Mouse (Mus musculus) liver, postnatal 0 days (tissue): ENCODE results near the gene Exosc10. TPM values are rescaled to one million over a fixed set of nuclear protein-coding genes. Genes with fewer than 3 reads are reported as not detected.

Experiments
- ATAC-seq: fragments of 200-750 bp; cut with Nextera tagmentation; 2 replicates; pipeline ENCODE4 v1.8.0; 2017; ENCODE audit warnings: mild to moderate bottlenecking, moderate library complexity
- DNase-seq: peaks from one replicate; pipeline ENCODE4 v3.0.0-alpha.2; 2016
- H3K27ac ChIP-seq: fragments of 300-500 bp; sonication (generic); 2 replicates; pipeline ENCODE4 v1.5.1; 2014; ENCODE audit warnings: antibody characterized with exemption, moderate library complexity, mild to moderate bottlenecking, low read depth
- H3K27me3 ChIP-seq: fragments of 300-500 bp; sonication (generic); 2 replicates; pipeline ENCODE4 v1.6.1; 2014; ENCODE audit warnings: low read length, control low read depth, mixed read lengths; ENCODE audit not compliant: insufficient read depth
- H3K36me3 ChIP-seq: fragments of 300-500 bp; sonication (generic); replicated peaks from 2 replicates; pipeline ENCODE4 v1.6.1; 2014; ENCODE audit warnings: mild to moderate bottlenecking, control low read depth, low read length, moderate library complexity, mixed read lengths; ENCODE audit not compliant: insufficient read depth
- H3K4me1 ChIP-seq: fragments of 300-500 bp; sonication (generic); 2 replicates; pipeline ENCODE4 v1.6.1; 2014; ENCODE audit warnings: antibody characterized with exemption, mild to moderate bottlenecking, control low read depth; ENCODE audit not compliant: insufficient read depth
- H3K4me2 ChIP-seq: fragments of 300-500 bp; sonication (generic); 2 replicates; pipeline ENCODE4 v1.6.1; 2014; ENCODE audit warnings: low read depth, mild to moderate bottlenecking, low read length, moderate library complexity, mixed read lengths
- H3K4me3 ChIP-seq: fragments of 300-500 bp; sonication (generic); 2 replicates; pipeline ENCODE4 v1.5.1; 2014; ENCODE audit warnings: low read depth, low read length
- H3K9ac ChIP-seq: fragments of 300-500 bp; sonication (generic); replicated peaks from 2 replicates; pipeline ENCODE4 v1.6.1; 2014; ENCODE audit warnings: mild to moderate bottlenecking, moderate library complexity
- H3K9me3 ChIP-seq: fragments of 300-500 bp; sonication (generic); 2 replicates; pipeline ENCODE4 v1.6.1; 2016; ENCODE audit warnings: mild to moderate bottlenecking, control low read depth, low read length, mixed read lengths
- CTCF ChIP-seq: sonication (generic); IDR thresholded peaks from 2 replicates; pipeline ENCODE4 v1.5.1; 2016; ENCODE audit warnings: antibody characterized with exemption, low read depth
- EP300 ChIP-seq: IDR thresholded peaks from 2 replicates; pipeline ENCODE4 v1.6.1; 2016; ENCODE audit warnings: antibody characterized with exemption, low read depth, mild to moderate bottlenecking
- WGBS: fragments of 180-500 bp; shearing (Covaris S2); extraction: QIAGEN DNeasy Blood & Tissue Kit; methylation state at CpG from one replicate; pipeline ENCODE4 v1.1.7; 2014; ENCODE audit not compliant: insufficient replicate concordance; 5-methylcytosine and 5-hydroxymethylcytosine counted together
- polyA plus RNA-seq: library from polyadenylated mRNA; unstranded; fragments of >200 nt; fragmentation: Nextera tagmentation; extraction: Ambion mirVana; gene quantifications from 2 replicates; pipeline ENCODE4 v1.2.1, GENCODE M21; 2015

The Exosc10 gene
- polyA plus RNA-seq, 1 experiment from 2014 or later: 17.5 TPM

GRCm38 (mm10) chr4:148602357-148603120 is 44.3 kb downstream of the Exosc10 start, which contains the start of gene Masp2:
Masp2 (plus strand) TSS chr4:148602554.
- ATAC-seq (peak; percentile 78), DNase-seq (no peak)
- peak within 1 kb of the TSS; percentile 45 for H3K4me3 ChIP-seq
- H3K4me1 ChIP-seq: peaks cover 8% of the 10 kb centered on the region; the same call in 1 of the 2 replicates
- no peak for TF ChIP-seq CTCF
- no peak for TF ChIP-seq EP300
- H3K27ac ChIP-seq: peak within 1 kb of the TSS; percentile 87
- WGBS: 65% methylated on average over 14 of the region's 14 CpGs
- no peaks in the 10 kb centered on the region for H3K27me3 ChIP-seq
- H3K9me3 ChIP-seq: no peaks in the 10 kb centered on the region
- peak within 1 kb of the TSS; percentile 61 for H3K4me2 ChIP-seq
- H3K36me3 ChIP-seq: peaks cover 5% of the 10 kb centered on the region; the same call in 1 of the 2 replicates
- peak within 1 kb of the TSS; percentile 68 for H3K9ac ChIP-seq

GRCm38 (mm10) chr4:148603376-148604139 is 45.3 kb downstream of the Exosc10 start:
- TF ChIP-seq EP300: no peak
- no peak for TF ChIP-seq CTCF
- H3K9ac ChIP-seq: peak overlapping the region; percentile 68
- no peaks in the 10 kb centered on the region for H3K9me3 ChIP-seq
- DNase-seq (no peak), ATAC-seq (no peak)
- H3K36me3 ChIP-seq: peaks cover 4% of the 10 kb centered on the region; the same call in 1 of the 2 replicates
- H3K4me2 ChIP-seq: peak overlapping the region; percentile 61
- no peaks in the 10 kb centered on the region for H3K27me3 ChIP-seq
- H3K4me3 ChIP-seq: peak overlapping the region; percentile 45
- peak overlapping the region; percentile 87; the same call in 1 of the 2 replicates for H3K27ac ChIP-seq
- WGBS: 69% methylated on average over 10 of the region's 10 CpGs
- peaks cover 8% of the 10 kb centered on the region; the same call in 1 of the 2 replicates for H3K4me1 ChIP-seq

- Histone ChIP-seq H3K36me3 (peaks cover 4% of the 10 kb centered on the region; the same call in 1 of the 2 replicates), H3K4me3 (0 out of 2 replicates have a peak overlapping the region, but pooled peaks have one; percentile 45), H3K27ac (no peak overlapping the region), H3K9me3 (no peaks in the 10 kb centered on the region), H3K4me2 (peak overlapping the region; percentile 61), H3K9ac (no peak overlapping the region), H3K27me3 (no peaks in the 10 kb centered on the region), H3K4me1 (peaks cover 8% of the 10 kb centered on the region; the same call in 1 of the 2 replicates)
- DNase-seq (no peak), ATAC-seq (no peak)
- no peak for TF ChIP-seq CTCF
- 68% methylated on average over 7 of the region's 7 CpGs for WGBS
Observed at GRCm38 (mm10) chr4:148604141-148604540, 45.9 kb downstream of the Exosc10 start.

GRCm38 (mm10) chr4:148604541-148605165 is 46.4 kb downstream of the Exosc10 start:
- no peak overlapping the region for H3K27ac ChIP-seq
- DNase-seq (peak; percentile 81), ATAC-seq (no peak)
- no peak overlapping the region for H3K4me3 ChIP-seq
- H3K9me3 ChIP-seq: no peaks in the 10 kb centered on the region
- peaks cover 4% of the 10 kb centered on the region; the same call in 1 of the 2 replicates for H3K36me3 ChIP-seq
- peaks cover 8% of the 10 kb centered on the region; the same call in 1 of the 2 replicates for H3K4me1 ChIP-seq
- peak overlapping the region; percentile 61; the same call in 1 of the 2 replicates for H3K4me2 ChIP-seq
- H3K9ac ChIP-seq: no peak overlapping the region
- 92% methylated on average over 3 of the region's 3 CpGs for WGBS
- TF ChIP-seq CTCF (peak; percentile 82), EP300 (no peak)
- H3K27me3 ChIP-seq: no peaks in the 10 kb centered on the region

GRCm38 (mm10) chr4:148607758-148608157 is 49.5 kb downstream of the Exosc10 start:
- 16% methylated on average over 5 of the region's 5 CpGs for WGBS
- Histone ChIP-seq H3K4me1 (peaks cover 8% of the 10 kb centered on the region; the same call in 1 of the 2 replicates), H3K4me3 (no peak overlapping the region), H3K9ac (no peak overlapping the region), H3K9me3 (no peaks in the 10 kb centered on the region), H3K4me2 (no peak overlapping the region), H3K36me3 (peaks cover 22% of the 10 kb centered on the region), H3K27me3 (no peaks in the 10 kb centered on the region), H3K27ac (no peak overlapping the region)
- DNase-seq (peak; percentile 85), ATAC-seq (peak; percentile 52)
- no peak for TF ChIP-seq EP300
- peak; percentile 95 for TF ChIP-seq CTCF
